Mouse (Mus musculus) cerebellum, adult 2 months (tissue): ENCODE data around the gene Bbs7. TPM values are rescaled to one million over a fixed set of nuclear protein-coding genes. Genes with fewer than 3 reads are reported as not detected.
"Not testable (repeated sequence)": the region's sequence is repeated elsewhere in the genome, so short reads cannot be mapped to it uniquely, and the experiment has no call there.

Experiments
- DNase-seq, 2 experiments: peaks; one replicate each; pipeline ENCODE4 v3.0.0; 2021
- H3K27ac ChIP-seq: fragments of 200-500 bp; 2 replicates; pipeline ENCODE4 v1.5.1; 2012; ENCODE audit warnings: low read length, control low read depth, inconsistent platforms; ENCODE audit not compliant: insufficient read depth
- H3K27me3 ChIP-seq: fragments of 200-500 bp; 2 replicates; pipeline ENCODE4 v1.6.1; 2012; ENCODE audit warnings: inconsistent platforms, mild to moderate bottlenecking, low read length, moderate library complexity; ENCODE audit not compliant: control insufficient read depth, insufficient read depth
- H3K4me1 ChIP-seq: fragments of 200-500 bp; 2 replicates; pipeline ENCODE4 v1.6.1; 2011; ENCODE audit warnings: low read length; ENCODE audit not compliant: control insufficient read depth, insufficient read depth
- H3K4me3 ChIP-seq: fragments of 200-500 bp; replicated peaks from 2 replicates; pipeline ENCODE3; 2011; ENCODE audit warnings: mild to moderate bottlenecking, low read depth, low read length, control low read depth; ENCODE audit not compliant: insufficient read depth
- CTCF ChIP-seq: fragments of 200-500 bp; IDR thresholded peaks from 2 replicates; pipeline ENCODE4 v1.5.1; 2011; ENCODE audit warnings: low read depth, mild to moderate bottlenecking, control low read depth, low read length, moderate library complexity, borderline replicate concordance; ENCODE audit not compliant: insufficient read depth
- POLR2A ChIP-seq: fragments of 200-500 bp; IDR thresholded peaks from 2 replicates; pipeline ENCODE4 v1.6.1; 2011; ENCODE audit warnings: low read length, control low read depth, borderline replicate concordance; ENCODE audit not compliant: insufficient read depth
- WGBS: fragments of 180-500 bp; shearing (Covaris S2); methylation state at CpG from one replicate; pipeline ENCODE4 v1.1.7; 2018; 5-methylcytosine and 5-hydroxymethylcytosine counted together
- polyA plus RNA-seq: library from polyadenylated mRNA; depleted of rRNA; stranded (reverse); fragments of >200 nt; gene quantifications from 2 replicates; pipeline ENCODE4 v1.2.3, GENCODE M21; 2012

Gene Bbs7
- polyA plus RNA-seq, 1 experiment, result 18.6 TPM

GRCm38 (mm10) chr3:36618181-36618580, 4.9 kb upstream of the Bbs7 start:
- H3K4me3 ChIP-seq, result no peak overlapping the region
- TF ChIP-seq POLR2A (no peak), CTCF (no peak)
- no peak for DNase-seq
- 38% methylated on average over 7 of the region's 7 CpGs for whole genome bisulfite sequencing
- no peaks in the 10 kb centered on the region for H3K27me3 ChIP-seq
- no peaks in the 10 kb centered on the region for H3K4me1 ChIP-seq
- H3K27ac ChIP-seq, result no peak overlapping the region

GRCm38 (mm10) chr3:36613908-36614255, 605 bp upstream of the Bbs7 start:
- TF ChIP-seq POLR2A (no peak), CTCF (no peak)
- Histone ChIP-seq H3K27me3 (no peaks in the 10 kb centered on the region), H3K4me3 (peak overlapping the region; percentile 54), H3K4me1 (no peaks in the 10 kb centered on the region; the same call in 1 of the 2 replicates), H3K27ac (no peak overlapping the region)
- DNase-seq, result peak; percentile 32 to 48
- 45% methylated on average over 5 of the region's 5 CpGs for WGBS

- TF ChIP-seq POLR2A (no peak), CTCF (no peak)
- no peaks in the 10 kb centered on the region for H3K27me3 ChIP-seq
- peak overlapping the region; percentile 54 for H3K4me3 ChIP-seq
- under 1% methylated on average over 6 of the region's 6 CpGs for WGBS
- H3K4me1 ChIP-seq, result no peaks in the 10 kb centered on the region; the same call in 1 of the 2 replicates
- no peak for DNase-seq
- H3K27ac ChIP-seq, result peak overlapping the region; percentile 8; the same call in 1 of the 2 replicates
Observed at GRCm38 (mm10) chr3:36612687-36613086, 590 bp downstream of the Bbs7 start.

- Histone ChIP-seq H3K27ac (no peak overlapping the region), H3K4me1 (no peaks in the 10 kb centered on the region), H3K4me3 (no peak overlapping the region), H3K27me3 (no peaks in the 10 kb centered on the region)
- TF ChIP-seq CTCF (no peak), POLR2A (no peak)
- WGBS, result 87% methylated on average over 7 of the region's 7 CpGs
- no peak for DNase-seq
Observed at GRCm38 (mm10) chr3:36605894-36606783, 7.1 kb downstream of the Bbs7 start.

GRCm38 (mm10) chr3:36599773-36600172, 13.5 kb downstream of the Bbs7 start:
- H3K4me3 ChIP-seq, DNase-seq, H3K27me3 ChIP-seq, H3K27ac ChIP-seq, H3K4me1 ChIP-seq: not testable (repeated sequence)
- 92% methylated on average over 9 of the region's 9 CpGs for WGBS

GRCm38 (mm10) chr3:36598811-36599210, 14.5 kb downstream of the Bbs7 start:
- 54% methylated on average over 3 of the region's 3 CpGs for WGBS
- no peak for TF ChIP-seq CTCF
- no peak for TF ChIP-seq POLR2A
- no peak overlapping the region for H3K27ac ChIP-seq
- DNase-seq, result no peak
- H3K27me3 ChIP-seq, result no peaks in the 10 kb centered on the region
- H3K4me1 ChIP-seq, result no peaks in the 10 kb centered on the region
- no peak overlapping the region for H3K4me3 ChIP-seq

- H3K27ac ChIP-seq, result no peak within 1 kb of the TSS
- H3K27me3 ChIP-seq, result no peaks in the 10 kb centered on the region
- peak; percentile 97 to 98 for DNase-seq
- peak within 1 kb of the TSS; percentile 66 for H3K4me3 ChIP-seq
- under 1% methylated on average over 60 of the region's 60 CpGs for WGBS
- H3K4me1 ChIP-seq, result no peaks in the 10 kb centered on the region
- TF ChIP-seq POLR2A (peak; percentile 71; the same call in 1 of the 2 replicates), CTCF (peak; percentile 61)
Observed at GRCm38 (mm10) chr3:36571827-36572378, 41.4 kb downstream of the Bbs7 start, which contains the start of gene Ccna2. Ccna2 (minus strand) TSS chr3:36572150.

- under 1% methylated on average over 46 of the region's 46 CpGs for WGBS
- DNase-seq, result no peak
- Histone ChIP-seq H3K27me3 (no peaks in the 10 kb centered on the region), H3K4me3 (peak overlapping the region; percentile 26), H3K27ac (no peak overlapping the region), H3K4me1 (no peaks in the 10 kb centered on the region)
- TF ChIP-seq CTCF, result no peak
- no peak for TF ChIP-seq POLR2A
Observed at GRCm38 (mm10) chr3:36571361-36571826, 41.9 kb downstream of the Bbs7 start.
